Mouse (Mus musculus) limb, embryonic 12.5 days (tissue): ENCODE data around the gene Dnajb1. TPM values are rescaled to one million over a fixed set of nuclear protein-coding genes. Genes with fewer than 3 reads are reported as not detected.

ENCODE experiments used
- ATAC-seq: fragments of 200-750 bp; cut with Nextera tagmentation; 2 replicates; pipeline ENCODE4 v1.8.0; 2017; ENCODE audit warnings: low read depth, moderate TSS enrichment; ENCODE audit not compliant: insufficient number of reproducible peaks, insufficient read depth, low FRiP score, low TSS enrichment
- H3K27ac ChIP-seq: fragments of 300-500 bp; sonication (generic); 2 replicates; pipeline ENCODE4 v1.5.1; 2016; ENCODE audit warnings: mild to moderate bottlenecking, moderate library complexity
- H3K27me3 ChIP-seq: fragments of 300-500 bp; sonication (generic); 2 replicates; pipeline ENCODE4 v1.6.1; 2016; ENCODE audit warnings: mild to moderate bottlenecking, moderate library complexity
- H3K36me3 ChIP-seq: fragments of 300-500 bp; sonication (generic); 2 replicates; pipeline ENCODE4 v1.6.1; 2016; ENCODE audit warnings: mild to moderate bottlenecking, moderate library complexity
- H3K4me1 ChIP-seq: fragments of 300-500 bp; sonication (generic); replicated peaks from 2 replicates; pipeline ENCODE4 v1.6.1; 2016
- H3K4me2 ChIP-seq: fragments of 300-500 bp; sonication (generic); 2 replicates; pipeline ENCODE4 v1.6.1; 2016; ENCODE audit warnings: mild to moderate bottlenecking, moderate library complexity
- H3K4me3 ChIP-seq: fragments of 300-500 bp; sonication (generic); replicated peaks from 2 replicates; pipeline ENCODE4 v1.5.1; 2016; ENCODE audit warnings: mild to moderate bottlenecking
- H3K9ac ChIP-seq: fragments of 300-500 bp; sonication (generic); replicated peaks from 2 replicates; pipeline ENCODE4 v1.6.1; 2016; ENCODE audit warnings: mild to moderate bottlenecking, moderate library complexity
- H3K9me3 ChIP-seq: fragments of 300-500 bp; sonication (generic); 2 replicates; pipeline ENCODE4 v1.6.1; 2016; ENCODE audit warnings: mild to moderate bottlenecking, moderate library complexity
- WGBS: fragments of 180-500 bp; shearing (Covaris S2); methylation state at CpG from one replicate; pipeline ENCODE4 v1.1.7; 2016; 5-methylcytosine and 5-hydroxymethylcytosine counted together
- polyA plus RNA-seq: library from polyadenylated mRNA; unstranded; fragments of >200 nt; fragmentation: Nextera tagmentation; extraction: Ambion mirVana; gene quantifications from 2 replicates; pipeline ENCODE4 v1.2.1, GENCODE M21; 2016

Gene Dnajb1
- polyA plus RNA-seq, 1 experiment from 2014 or later = 72.8 TPM

DNA sequence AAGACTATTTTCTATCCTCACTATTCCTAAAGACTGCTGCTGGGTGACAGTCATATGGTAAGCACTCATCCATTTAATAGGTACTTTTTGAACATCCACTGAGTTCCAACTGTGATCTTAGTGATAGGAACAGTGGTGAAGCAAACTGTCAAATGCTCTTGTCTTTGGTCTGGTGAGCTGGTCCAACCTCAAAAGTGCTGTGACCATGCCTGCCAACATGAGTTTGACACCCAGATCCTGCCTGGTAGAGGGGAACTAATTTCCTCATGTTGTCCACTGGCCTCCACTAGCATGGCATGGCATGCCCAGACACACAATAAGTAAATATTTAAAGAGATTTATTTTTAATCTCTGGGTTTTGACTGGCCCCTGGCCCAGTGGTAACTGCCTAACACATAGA is 8.6 kb downstream of the Dnajb1 start:
- no peaks in the 10 kb centered on the region for H3K4me1 ChIP-seq
- peaks cover 27% of the 10 kb centered on the region for H3K36me3 ChIP-seq
- no peaks in the 10 kb centered on the region for H3K27me3 ChIP-seq
- no peak overlapping the region for H3K4me2 ChIP-seq
- H3K4me3 ChIP-seq = no peak overlapping the region
- no peak for ATAC-seq
- no peaks in the 10 kb centered on the region; the same call in 1 of the 2 replicates for H3K9me3 ChIP-seq
- no peak overlapping the region for H3K27ac ChIP-seq
- no peak overlapping the region for H3K9ac ChIP-seq

- Histone ChIP-seq H3K9ac (no peak overlapping the region), H3K9me3 (no peaks in the 10 kb centered on the region; the same call in 1 of the 2 replicates), H3K27ac (no peak overlapping the region), H3K4me2 (no peak overlapping the region), H3K36me3 (peaks cover 22% of the 10 kb centered on the region), H3K4me3 (no peak overlapping the region), H3K4me1 (peaks cover 4% of the 10 kb centered on the region; the same call in 1 of the 2 replicates), H3K27me3 (no peaks in the 10 kb centered on the region)
- ATAC-seq = no peak
- WGBS = 83% methylated on average over 2 of the region's 2 CpGs
These were observed 9.1 kb downstream of the Dnajb1 start for GRCm38 (mm10) chr8:83617111-83617510.

DNA sequence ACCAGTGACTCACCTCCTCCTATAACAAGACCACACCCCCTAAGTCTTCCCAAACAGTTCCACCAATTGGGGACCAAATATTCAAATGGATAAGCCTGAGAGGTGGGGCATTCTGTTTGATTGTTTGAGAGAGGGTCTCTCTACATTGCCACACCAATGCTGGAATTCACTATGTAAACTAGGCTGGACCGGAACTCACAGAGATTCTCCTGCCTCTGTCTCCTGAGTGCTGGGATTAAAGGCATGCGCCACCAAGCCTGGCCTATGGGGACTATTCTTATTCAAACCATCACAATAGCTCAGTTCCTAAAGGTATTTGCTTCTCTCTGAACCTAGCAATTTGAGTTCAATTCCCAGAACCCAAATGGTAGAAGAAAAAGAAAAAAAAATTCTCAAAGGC is 10.6 kb downstream of the Dnajb1 start:
- no peak overlapping the region for H3K27ac ChIP-seq
- no peak overlapping the region for H3K9ac ChIP-seq
- H3K4me1 ChIP-seq = peaks cover 5% of the 10 kb centered on the region; the same call in 1 of the 2 replicates
- no peak for ATAC-seq
- peaks cover 10% of the 10 kb centered on the region; the same call in 1 of the 2 replicates for H3K36me3 ChIP-seq
- no peak overlapping the region for H3K4me3 ChIP-seq
- WGBS = 95% methylated on average over 2 of the region's 2 CpGs
- no peaks in the 10 kb centered on the region for H3K27me3 ChIP-seq
- H3K4me2 ChIP-seq = no peak overlapping the region
- H3K9me3 ChIP-seq = no peaks in the 10 kb centered on the region; the same call in 1 of the 2 replicates

DNA sequence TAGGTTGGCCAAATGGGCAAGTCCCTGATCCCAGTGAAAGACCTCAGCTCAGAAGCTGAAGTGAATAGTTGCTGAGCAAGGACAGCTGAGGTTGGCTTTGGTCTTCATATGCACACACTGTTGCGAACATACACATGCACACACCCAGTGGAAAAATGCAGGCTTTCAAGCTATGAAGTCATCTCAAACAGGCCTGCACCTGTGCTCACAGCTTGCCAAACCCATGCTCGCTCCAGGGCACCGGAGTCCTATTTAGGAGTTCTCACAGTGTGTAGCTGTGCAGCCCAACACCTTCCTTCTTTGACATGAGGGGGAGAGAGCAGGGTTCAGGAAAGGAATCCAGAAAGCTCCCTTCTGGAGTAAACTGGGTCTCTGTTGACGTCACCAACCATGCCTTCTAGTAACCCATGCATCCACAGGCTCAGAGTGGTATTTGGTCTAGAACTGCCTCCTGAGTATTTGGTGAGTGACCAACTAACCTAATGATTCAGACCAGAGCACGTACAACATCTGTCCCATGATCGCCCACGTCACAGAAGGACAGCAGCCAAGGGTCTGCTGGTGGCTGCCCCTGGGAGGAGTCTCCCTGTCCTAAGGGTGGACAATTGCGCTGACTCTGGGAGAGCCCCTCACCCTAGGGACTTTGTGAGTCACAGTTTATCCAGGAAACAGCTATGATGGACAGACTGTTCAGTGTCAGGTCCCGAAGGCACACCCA is 11.7 kb downstream of the Dnajb1 start:
- no peak overlapping the region for H3K9ac ChIP-seq
- H3K4me3 ChIP-seq = no peak overlapping the region
- H3K4me2 ChIP-seq = no peak overlapping the region
- peaks cover 5% of the 10 kb centered on the region; the same call in 1 of the 2 replicates for H3K4me1 ChIP-seq
- no peaks in the 10 kb centered on the region for H3K36me3 ChIP-seq
- WGBS = 84% methylated on average over 9 of the region's 9 CpGs
- H3K9me3 ChIP-seq = no peaks in the 10 kb centered on the region; the same call in 1 of the 2 replicates
- ATAC-seq = no peak
- no peak overlapping the region for H3K27ac ChIP-seq
- no peaks in the 10 kb centered on the region for H3K27me3 ChIP-seq

- no peaks in the 10 kb centered on the region for H3K27me3 ChIP-seq
- no peaks in the 10 kb centered on the region for H3K36me3 ChIP-seq
- H3K9me3 ChIP-seq = no peaks in the 10 kb centered on the region; the same call in 1 of the 2 replicates
- no peak overlapping the region for H3K27ac ChIP-seq
- 58% methylated on average over 15 of the region's 15 CpGs for WGBS
- peak overlapping the region; percentile 71 for H3K4me2 ChIP-seq
- peak; percentile 38; the same call in 1 of the 2 replicates for ATAC-seq
- H3K4me1 ChIP-seq = peaks cover 5% of the 10 kb centered on the region; the same call in 1 of the 2 replicates
- H3K9ac ChIP-seq = peak overlapping the region; percentile 44; the same call in 1 of the 2 replicates
- peak overlapping the region; percentile 40 for H3K4me3 ChIP-seq
These were observed 13.8 kb downstream of the Dnajb1 start for GRCm38 (mm10) chr8:83621691-83622388.

DNA sequence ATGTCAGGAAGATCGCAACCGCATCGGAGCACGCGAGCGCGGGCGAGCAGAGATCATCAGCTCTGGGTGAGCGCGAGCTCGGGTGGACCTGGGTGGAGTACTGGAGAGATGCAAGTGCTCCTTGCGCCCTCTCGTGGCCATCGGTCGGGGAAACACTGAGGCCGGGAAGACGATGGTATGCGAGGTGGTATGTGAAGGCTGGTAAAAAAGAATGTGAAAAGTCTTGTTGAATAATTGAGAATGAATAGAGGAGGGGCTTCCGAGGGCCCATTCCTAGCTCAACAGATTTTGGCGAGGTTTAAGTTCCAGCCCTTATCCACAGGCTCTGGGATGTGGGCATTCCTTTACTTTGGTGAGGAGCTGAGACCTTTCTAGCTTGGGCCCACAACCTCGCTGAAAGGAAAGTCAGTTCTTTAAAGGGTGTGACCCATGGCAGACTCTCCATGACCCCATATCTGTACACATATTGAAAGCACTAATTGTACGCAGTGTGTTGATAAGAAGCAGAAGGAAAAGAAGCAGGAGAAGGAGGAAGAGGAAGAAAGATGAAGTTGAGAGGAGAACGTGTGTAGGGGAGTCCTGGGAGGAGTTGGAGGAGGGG is 14.5 kb downstream of the Dnajb1 start:
- peaks cover 5% of the 10 kb centered on the region; the same call in 1 of the 2 replicates for H3K4me1 ChIP-seq
- H3K9ac ChIP-seq = peak overlapping the region; percentile 44; the same call in 1 of the 2 replicates
- no peaks in the 10 kb centered on the region; the same call in 1 of the 2 replicates for H3K9me3 ChIP-seq
- WGBS = 11% methylated on average over 23 of the region's 23 CpGs
- H3K27ac ChIP-seq = no peak overlapping the region
- ATAC-seq = peak; percentile 65; the same call in 1 of the 2 replicates
- peak overlapping the region; percentile 40 for H3K4me3 ChIP-seq
- H3K4me2 ChIP-seq = peak overlapping the region; percentile 71
- H3K36me3 ChIP-seq = no peaks in the 10 kb centered on the region
- no peaks in the 10 kb centered on the region for H3K27me3 ChIP-seq

DNA sequence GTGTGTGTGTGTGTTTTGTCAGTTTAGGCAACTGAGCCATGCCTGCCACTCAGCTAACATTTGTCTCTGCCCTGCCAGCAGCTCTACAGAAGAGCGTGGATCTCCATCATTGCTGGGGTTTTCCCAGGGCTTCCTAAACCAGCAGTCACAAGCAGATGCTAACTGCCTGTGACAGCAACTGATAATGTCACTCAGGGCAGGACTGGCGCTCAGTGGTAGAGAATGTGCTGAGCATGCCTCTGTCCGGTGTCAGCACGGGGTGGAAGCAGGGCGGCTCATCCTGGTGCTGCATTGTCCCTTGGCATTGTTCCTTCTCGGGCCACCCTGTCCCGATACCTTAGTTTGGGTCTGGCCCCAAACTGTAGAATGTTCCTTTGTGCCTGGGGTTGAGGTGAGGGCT is 15.6 kb downstream of the Dnajb1 start:
- Histone ChIP-seq H3K4me2 (no peak overlapping the region), H3K27ac (no peak overlapping the region), H3K4me1 (peaks cover 5% of the 10 kb centered on the region; the same call in 1 of the 2 replicates), H3K9me3 (no peaks in the 10 kb centered on the region), H3K36me3 (no peaks in the 10 kb centered on the region), H3K9ac (no peak overlapping the region), H3K4me3 (no peak overlapping the region), H3K27me3 (no peaks in the 10 kb centered on the region)
- no peak for ATAC-seq
- 84% methylated on average over 7 of the region's 7 CpGs for WGBS

DNA sequence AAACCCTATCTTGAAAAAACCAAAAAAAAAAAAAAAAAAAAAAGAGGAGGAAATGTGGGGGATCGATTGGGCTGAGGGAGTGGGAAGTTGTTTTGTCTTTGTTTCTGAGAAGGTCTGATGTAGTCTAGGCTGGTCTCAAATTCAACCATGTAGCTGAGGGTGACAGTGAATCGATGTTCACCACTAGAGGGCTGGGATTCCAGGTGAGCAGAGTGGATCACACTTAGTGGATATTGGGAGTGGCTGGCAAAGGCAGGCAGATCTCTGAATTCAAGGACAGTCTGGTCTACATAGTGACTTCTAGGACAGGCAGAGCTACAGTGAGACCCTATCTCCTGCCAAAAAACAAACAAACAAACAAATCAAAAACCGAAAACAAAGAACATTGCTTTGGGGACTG is 16.7 kb downstream of the Dnajb1 start:
- H3K27ac ChIP-seq = no peak overlapping the region
- H3K9ac ChIP-seq = no peak overlapping the region
- WGBS = 54% methylated on average over 3 of the region's 3 CpGs
- H3K27me3 ChIP-seq = no peaks in the 10 kb centered on the region
- H3K4me2 ChIP-seq = no peak overlapping the region
- ATAC-seq = no peak
- H3K36me3 ChIP-seq = no peaks in the 10 kb centered on the region
- H3K9me3 ChIP-seq = no peaks in the 10 kb centered on the region
- H3K4me1 ChIP-seq = peaks cover 5% of the 10 kb centered on the region; the same call in 1 of the 2 replicates
- no peak overlapping the region for H3K4me3 ChIP-seq

GRCm38 (mm10) chr8:83625676-83626299 is 17.8 kb downstream of the Dnajb1 start:
- no peak overlapping the region for H3K9ac ChIP-seq
- no peaks in the 10 kb centered on the region for H3K36me3 ChIP-seq
- no peaks in the 10 kb centered on the region for H3K27me3 ChIP-seq
- no peaks in the 10 kb centered on the region for H3K9me3 ChIP-seq
- no peak overlapping the region for H3K27ac ChIP-seq
- ATAC-seq = no peak
- no peak overlapping the region for H3K4me2 ChIP-seq
- peaks cover 5% of the 10 kb centered on the region; the same call in 1 of the 2 replicates for H3K4me1 ChIP-seq
- no peak overlapping the region for H3K4me3 ChIP-seq
- 90% methylated on average over 6 of the region's 6 CpGs for WGBS

DNA sequence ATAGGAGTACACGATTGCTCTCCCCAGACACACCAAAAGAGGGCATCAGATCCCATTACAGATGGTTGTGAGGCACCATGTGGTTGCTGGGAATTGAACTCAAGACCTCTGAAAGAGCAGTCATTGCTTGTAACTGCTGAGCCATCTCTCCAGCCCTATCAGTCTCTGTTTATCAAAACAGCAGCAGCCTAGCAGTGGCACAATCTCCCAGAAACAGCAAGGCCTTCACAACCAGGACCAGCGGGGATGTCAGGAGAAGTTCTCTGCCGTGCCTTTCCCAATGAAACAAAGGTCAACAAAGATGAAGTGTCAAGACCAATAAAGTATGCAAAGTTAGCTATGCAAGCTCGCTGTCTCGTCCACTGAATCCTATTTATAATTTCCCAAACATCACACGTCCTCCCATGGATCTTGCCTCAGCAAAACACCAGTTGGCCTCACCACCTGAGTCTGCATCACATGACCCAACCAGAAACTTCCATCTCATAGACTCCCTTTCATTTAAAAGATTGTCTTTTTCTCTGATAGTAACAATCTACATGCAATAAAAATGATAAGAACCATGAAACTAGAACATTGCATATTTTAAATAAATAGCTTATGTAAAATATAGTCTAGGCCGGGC is 24.2 kb downstream of the Dnajb1 start:
- no peak overlapping the region for H3K4me3 ChIP-seq
- H3K4me1 ChIP-seq = no peaks in the 10 kb centered on the region
- H3K9me3 ChIP-seq = peaks cover 8% of the 10 kb centered on the region; the same call in 1 of the 2 replicates
- H3K4me2 ChIP-seq = no peak overlapping the region
- no peak overlapping the region for H3K9ac ChIP-seq
- H3K36me3 ChIP-seq = no peaks in the 10 kb centered on the region
- no peak for ATAC-seq
- H3K27me3 ChIP-seq = no peaks in the 10 kb centered on the region
- H3K27ac ChIP-seq = no peak overlapping the region
- 87% methylated on average over 7 of the region's 7 CpGs for WGBS
